Mouse (Mus musculus): ENCODE measurements at regions not wholly inside any gene's neighbourhood (a gene's known extent, or its start where the extent isn't known, plus 50 kb on each side); places are given as distances from the start of the nearest gene placed in this dataset.
A peak's percentile ranks its signal among the peaks of the same experiment; 100 is the strongest.
"Not testable (repeated sequence)": the region's sequence is repeated elsewhere in the genome, so short reads cannot be mapped to it uniquely, and the experiment has no call there.

GRCm38 (mm10) chr10:46070766-46071165 is 493.1 kb downstream of the Hace1 start:
- no peaks in the 10 kb centered on the region for H3K36me3 ChIP-seq (ENCODE audit: poor library complexity, severe bottlenecking)
- peaks cover 21% of the 10 kb centered on the region for H3K4me1 ChIP-seq
- H3K27ac ChIP-seq = no peak overlapping the region
- ATAC-seq = peak; percentile 22; the same call in 1 of the 2 replicates
- no peak overlapping the region for H3K4me3 ChIP-seq
- H3K9ac ChIP-seq = no peak overlapping the region
- H3K9me3 ChIP-seq (replicated peaks) = no peaks in the 10 kb centered on the region
- H3K4me2 ChIP-seq = no peak overlapping the region
- 70% methylated on average over 3 of the region's 3 CpGs for WGBS
- H3K27me3 ChIP-seq = no peaks in the 10 kb centered on the region

GRCm38 (mm10) chr10:46071220-46071619 is 493.6 kb downstream of the Hace1 start:
- Histone ChIP-seq H3K27me3 (no peaks in the 10 kb centered on the region), H3K4me1 (peaks cover 21% of the 10 kb centered on the region), H3K9me3 (replicated peaks) (no peaks in the 10 kb centered on the region), H3K4me3 (no peak overlapping the region), H3K36me3 (ENCODE audit: poor library complexity, severe bottlenecking) (no peaks in the 10 kb centered on the region), H3K4me2 (no peak overlapping the region), H3K27ac (no peak overlapping the region), H3K9ac (no peak overlapping the region)
- 63% methylated on average over 8 of the region's 8 CpGs for WGBS
- ATAC-seq = peak; percentile 67

GRCm38 (mm10) chr10:46071810-46072549 is 494.4 kb downstream of the Hace1 start:
- WGBS = 55% methylated on average over 12 of the region's 12 CpGs
- Histone ChIP-seq H3K27ac (no peak overlapping the region), H3K9me3 (replicated peaks) (no peaks in the 10 kb centered on the region), H3K4me2 (0 out of 2 replicates have a peak overlapping the region, but pooled peaks have one; percentile 12), H3K9ac (no peak overlapping the region), H3K4me3 (no peak overlapping the region), H3K27me3 (no peaks in the 10 kb centered on the region), H3K4me1 (peaks cover 21% of the 10 kb centered on the region), H3K36me3 (ENCODE audit: poor library complexity, severe bottlenecking) (no peaks in the 10 kb centered on the region)
- peak; percentile 55 for ATAC-seq

- no peaks in the 10 kb centered on the region for H3K27me3 ChIP-seq
- H3K4me3 ChIP-seq = no peak overlapping the region
- H3K27ac ChIP-seq = no peak overlapping the region; the same call in 1 of the 2 replicates
- H3K4me1 ChIP-seq = peaks cover 21% of the 10 kb centered on the region
- H3K36me3 ChIP-seq (ENCODE audit: poor library complexity, severe bottlenecking) = no peaks in the 10 kb centered on the region
- H3K9ac ChIP-seq = no peak overlapping the region
- 52% methylated on average over 16 of the region's 16 CpGs for WGBS
- H3K9me3 ChIP-seq (replicated peaks) = no peaks in the 10 kb centered on the region
- no peak overlapping the region for H3K4me2 ChIP-seq
- ATAC-seq = peak; percentile 44
Measured at GRCm38 (mm10) chr10:46072550-46073470, 495.2 kb downstream of the Hace1 start.

- Histone ChIP-seq H3K27ac (no peak overlapping the region), H3K9ac (no peak overlapping the region), H3K9me3 (replicated peaks) (no peaks in the 10 kb centered on the region), H3K27me3 (no peaks in the 10 kb centered on the region), H3K4me1 (no peaks in the 10 kb centered on the region), H3K4me2 (no peak overlapping the region), H3K36me3 (ENCODE audit: poor library complexity, severe bottlenecking) (no peaks in the 10 kb centered on the region), H3K4me3 (no peak overlapping the region)
- ATAC-seq = no peak
- 70% methylated on average over 4 of the region's 4 CpGs for WGBS
Measured at GRCm38 (mm10) chr10:46087766-46088165, 510.1 kb downstream of the Hace1 start.

- no peak for ATAC-seq
- no peaks in the 10 kb centered on the region for H3K27me3 ChIP-seq
- H3K27ac ChIP-seq = no peak overlapping the region
- H3K36me3 ChIP-seq (ENCODE audit: poor library complexity, severe bottlenecking) = no peaks in the 10 kb centered on the region
- no peaks in the 10 kb centered on the region for H3K9me3 ChIP-seq (replicated peaks)
- H3K4me1 ChIP-seq = no peaks in the 10 kb centered on the region
- no peak overlapping the region for H3K4me3 ChIP-seq
- no peak overlapping the region for H3K9ac ChIP-seq
- H3K4me2 ChIP-seq = no peak overlapping the region
Measured at GRCm38 (mm10) chr10:46100837-46101236, 523.2 kb downstream of the Hace1 start.

- Histone ChIP-seq H3K36me3 (ENCODE audit: poor library complexity, severe bottlenecking) (no peaks in the 10 kb centered on the region), H3K4me3 (no peak overlapping the region), H3K27ac (no peak overlapping the region), H3K9me3 (replicated peaks) (no peaks in the 10 kb centered on the region), H3K4me1 (no peaks in the 10 kb centered on the region), H3K27me3 (no peaks in the 10 kb centered on the region), H3K4me2 (no peak overlapping the region), H3K9ac (no peak overlapping the region)
- no peak for ATAC-seq
- WGBS = 69% methylated on average over 4 of the region's 4 CpGs
Measured at GRCm38 (mm10) chr10:46108810-46109209, 531.2 kb downstream of the Hace1 start.

GRCm38 (mm10) chr10:46114631-46115130 is 537.1 kb downstream of the Hace1 start:
- no peak for ATAC-seq
- Histone ChIP-seq H3K4me3 (no peak overlapping the region), H3K4me1 (no peaks in the 10 kb centered on the region), H3K4me2 (no peak overlapping the region), H3K27me3 (no peaks in the 10 kb centered on the region), H3K27ac (no peak overlapping the region), H3K9ac (no peak overlapping the region), H3K9me3 (replicated peaks) (no peaks in the 10 kb centered on the region), H3K36me3 (ENCODE audit: poor library complexity, severe bottlenecking) (no peaks in the 10 kb centered on the region)
- WGBS = 92% methylated on average over 5 of the region's 5 CpGs

GRCm38 (mm10) chr10:46122409-46122808 is 544.8 kb downstream of the Hace1 start:
- not testable (repeated sequence) for H3K4me1 ChIP-seq; H3K36me3 ChIP-seq (ENCODE audit: poor library complexity, severe bottlenecking); H3K9me3 ChIP-seq (replicated peaks); ATAC-seq; H3K4me3 ChIP-seq; H3K4me2 ChIP-seq; H3K27me3 ChIP-seq; H3K9ac ChIP-seq; H3K27ac ChIP-seq
- WGBS = 96% methylated on average over 2 of the region's 2 CpGs

- no peaks in the 10 kb centered on the region for H3K9me3 ChIP-seq (replicated peaks)
- H3K27ac ChIP-seq = no peak overlapping the region
- no peak overlapping the region for H3K9ac ChIP-seq
- no peak overlapping the region for H3K4me2 ChIP-seq
- no peak for ATAC-seq
- no peak overlapping the region for H3K4me3 ChIP-seq
- no peaks in the 10 kb centered on the region for H3K36me3 ChIP-seq (ENCODE audit: poor library complexity, severe bottlenecking)
- no peaks in the 10 kb centered on the region for H3K4me1 ChIP-seq
- no peaks in the 10 kb centered on the region for H3K27me3 ChIP-seq
Measured at GRCm38 (mm10) chr10:46123795-46124194, 546.2 kb downstream of the Hace1 start.

- Histone ChIP-seq H3K4me2 (no peak overlapping the region), H3K9ac (no peak overlapping the region), H3K9me3 (replicated peaks) (no peaks in the 10 kb centered on the region), H3K4me3 (no peak overlapping the region), H3K36me3 (ENCODE audit: poor library complexity, severe bottlenecking) (no peaks in the 10 kb centered on the region), H3K4me1 (no peaks in the 10 kb centered on the region), H3K27me3 (no peaks in the 10 kb centered on the region), H3K27ac (no peak overlapping the region)
- 73% methylated on average over 2 of the region's 2 CpGs for WGBS
- no peak; the same call in 1 of the 2 replicates for ATAC-seq
Measured at GRCm38 (mm10) chr10:46135120-46135748, 557.6 kb downstream of the Hace1 start.

- H3K9ac ChIP-seq = no peak overlapping the region
- H3K4me2 ChIP-seq = no peak overlapping the region
- no peak for ATAC-seq
- no peaks in the 10 kb centered on the region for H3K4me1 ChIP-seq
- no peaks in the 10 kb centered on the region for H3K9me3 ChIP-seq (replicated peaks)
- no peaks in the 10 kb centered on the region for H3K36me3 ChIP-seq (ENCODE audit: poor library complexity, severe bottlenecking)
- 71% methylated on average over 2 of the region's 2 CpGs for WGBS
- H3K27me3 ChIP-seq = no peaks in the 10 kb centered on the region
- no peak overlapping the region for H3K4me3 ChIP-seq
- H3K27ac ChIP-seq = no peak overlapping the region
Measured at GRCm38 (mm10) chr10:46174035-46174434, 596.4 kb downstream of the Hace1 start.

All from forebrain, embryonic 13.5 days (tissue).